Mouse (Mus musculus): ENCODE measurements around the gene Aprt. TPM values are rescaled to one million over a fixed set of nuclear protein-coding genes. Genes with fewer than 3 reads are reported as not detected.

Aprt gene
- total RNA-seq, 2 experiments from 2014 or later = 41.4 to 45.2 TPM

GRCm38 (mm10) chr8:122531312-122531711 is 45.4 kb downstream of the Aprt start:
- DNase-seq = no peak

- no peak for DNase-seq
Observed at GRCm38 (mm10) chr8:122529159-122529558, 47.5 kb downstream of the Aprt start.

GRCm38 (mm10) chr8:122527937-122528336 is 48.8 kb downstream of the Aprt start:
- DNase-seq = no peak

GRCm38 (mm10) chr8:122526526-122527170 is 50.1 kb downstream of the Aprt start:
- no peak for DNase-seq

- DNase-seq = no peak
Observed at GRCm38 (mm10) chr8:122526084-122526483, 50.6 kb downstream of the Aprt start.

GRCm38 (mm10) chr8:122525004-122525403 is 51.7 kb downstream of the Aprt start:
- no peak for DNase-seq

Small RNA genes within 50 kb of the gene (microRNA-seq; reads per million reads assigned to microRNA genes)
- gene Mir6396 = 0 reads per million in 2 experiments

Other genes starting within 250 kb of the Aprt start
- gene Trhr2, start 216.2 kb downstream of the Aprt start, total RNA-seq (2021) = not detected
- 10 to 100 TPM; 23.7 to 27.8 TPM for gene Zc3h18, start 200.3 kb downstream of the Aprt start, total RNA-seq (2021)
- not detected for gene Il17c, start 154.9 kb downstream of the Aprt start, total RNA-seq (2021)
- gene Cyba, start 144.0 kb downstream of the Aprt start, total RNA-seq (2021) = 10 to 100 TPM; 23.8 to 28.6 TPM
- 1 to 10 TPM; 6.9 to 7.9 TPM for gene Mvd, start 133.5 kb downstream of the Aprt start, total RNA-seq (2021)
- 1 to 10 TPM; 2.5 to 3.1 TPM for gene Snai3, start 116.2 kb downstream of the Aprt start, total RNA-seq (2021)
- 10 to 100 TPM; 26.2 to 28.0 TPM for gene Rnf166, start 100.8 kb downstream of the Aprt start, total RNA-seq (2021)
- gene Ctu2, start 100.8 kb downstream of the Aprt start, total RNA-seq (2021) = 10 to 100 TPM; 12.0 to 13.3 TPM
- 10 to 100 TPM; 24.5 to 30.9 TPM for gene Piezo1, start 25.6 kb downstream of the Aprt start, total RNA-seq (2021)
- gene Cdt1, start 8.9 kb downstream of the Aprt start, total RNA-seq (2021) = 1 to 10 TPM; 5.8 to 8.1 TPM
- 1 to 10 TPM; 4.5 to 7.4 TPM for gene Galns, start 34.6 kb upstream of the Aprt start, total RNA-seq (2021)
- gene Trappc2l, start 34.7 kb upstream of the Aprt start, total RNA-seq (2021) = 10 to 100 TPM; 52.7 to 52.8 TPM
- gene Pabpn1l, start 45.8 kb upstream of the Aprt start, total RNA-seq (2021) = not detected
- gene Cbfa2t3, start 122.2 kb upstream of the Aprt start, total RNA-seq (2021) = 10 to 100 TPM; 19.0 to 20.1 TPM
- gene Acsf3, start 198.6 kb upstream of the Aprt start, total RNA-seq (2021) = 10 to 100 TPM; 14.3 to 15.0 TPM